Mouse (Mus musculus) megakaryocyte, embryonic 14.5 days (primary cell): ENCODE results near the gene Cnot1.

ENCODE experiments used
- FLI1 ChIP-seq: IDR thresholded peaks from 2 replicates; pipeline ENCODE4 v1.6.1; 2012; ENCODE audit warnings: low read length, inconsistent platforms, mixed read lengths
- GATA1 ChIP-seq: IDR thresholded peaks from 3 replicates; pipeline ENCODE4 v1.6.1; 2012; ENCODE audit warnings: mixed read lengths, low read length, inconsistent platforms, borderline replicate concordance

- TF ChIP-seq GATA1 (no peak), FLI1 (no peak)
These were observed 130.6 kb downstream of the Cnot1 start, which contains the start of gene Ndrg4 for GRCm38 (mm10) chr8:95676631-95677030.
